Mouse (Mus musculus) layer of hippocampus, postnatal 14 days (tissue): Measurements from ENCODE around the gene Nkd2. TPM values are rescaled to one million over a fixed set of nuclear protein-coding genes. Genes with fewer than 3 reads are reported as not detected.
A peak's percentile ranks its signal among the peaks of the same experiment; 100 is the strongest.

Experiments
- DNase-seq, 2 experiments: peaks; one replicate each; pipeline ENCODE4 v3.0.0; 2021 to 2022; ENCODE audit warnings: low spot score in 2 of 2, mixed read lengths in 1 of 2
- total RNA-seq, 2 experiments: library from RNA; stranded (reverse); gene quantifications; 2 replicates each; pipeline ENCODE4 v1.2.3; 2021

The Nkd2 gene
- total RNA-seq, 2 experiments from 2014 or later, result 13.7 to 14.1 TPM

GRCm38 (mm10) chr13:73821251-73821650 is 26.2 kb downstream of the Nkd2 start:
- DNase-seq, result no peak

GRCm38 (mm10) chr13:73818921-73819320 is 28.5 kb downstream of the Nkd2 start:
- DNase-seq, result no peak

GRCm38 (mm10) chr13:73816338-73816737 is 31.1 kb downstream of the Nkd2 start:
- DNase-seq, result no peak

- no peak for DNase-seq
Measured at GRCm38 (mm10) chr13:73814181-73814580, 33.2 kb downstream of the Nkd2 start.

- no peak for DNase-seq
Measured at GRCm38 (mm10) chr13:73812936-73813335, 34.5 kb downstream of the Nkd2 start.

- DNase-seq, result no peak
Measured at GRCm38 (mm10) chr13:73804914-73805313, 42.5 kb downstream of the Nkd2 start.

GRCm38 (mm10) chr13:73803450-73804178 is 43.8 kb downstream of the Nkd2 start:
- peak; percentile 11 to 44 for DNase-seq

- peak; percentile 12 to 21 for DNase-seq
Measured at GRCm38 (mm10) chr13:73799110-73799509, 48.3 kb downstream of the Nkd2 start.

- DNase-seq, result no peak
Measured at GRCm38 (mm10) chr13:73793171-73793570, 54.3 kb downstream of the Nkd2 start.

GRCm38 (mm10) chr13:73792176-73792575 is 55.3 kb downstream of the Nkd2 start:
- no peak for DNase-seq

GRCm38 (mm10) chr13:73782486-73782885 is 64.9 kb downstream of the Nkd2 start:
- DNase-seq, result no peak

GRCm38 (mm10) chr13:73777578-73777977 is 69.9 kb downstream of the Nkd2 start:
- DNase-seq, result no peak

GRCm38 (mm10) chr13:73775786-73776185 is 71.6 kb downstream of the Nkd2 start:
- DNase-seq, result no peak

- peak in 1 of 2 experiments; percentile 22 for DNase-seq
Measured at GRCm38 (mm10) chr13:73773519-73774205, 73.8 kb downstream of the Nkd2 start.

- no peak for DNase-seq
Measured at GRCm38 (mm10) chr13:73772655-73773054, 74.8 kb downstream of the Nkd2 start.

GRCm38 (mm10) chr13:73771131-73771530 is 76.3 kb downstream of the Nkd2 start:
- no peak for DNase-seq

GRCm38 (mm10) chr13:73769916-73770682 is 77.3 kb downstream of the Nkd2 start:
- no peak for DNase-seq

Other genes starting within 250 kb of the Nkd2 start
- 100 to 1,000 TPM; 121 to 125 TPM for gene Clptm1l, start 243.6 kb downstream of the Nkd2 start, total RNA-seq
- 1 to 10 TPM; 2.6 to 4.4 TPM for gene Tert, start 220.7 kb downstream of the Nkd2 start, total RNA-seq
- not detected for gene Slc6a18, start 169.6 kb downstream of the Nkd2 start, total RNA-seq
- under 1 TPM in 1 of 2 experiments, not detected in 1; 0.44 TPM for gene Slc6a19, start 142.8 kb downstream of the Nkd2 start, total RNA-seq
- 1 to 10 TPM; 6.2 to 6.7 TPM for gene Slc12a7, start 114.5 kb downstream of the Nkd2 start, total RNA-seq
- gene Trip13, start 90.2 kb upstream of the Nkd2 start, total RNA-seq, result 1 to 10 TPM in 1 of 2 experiments, under 1 TPM in 1; 0.78 to 2.0 TPM
- 100 to 1,000 TPM; 102 to 103 TPM for gene Brd9, start 90.2 kb upstream of the Nkd2 start, total RNA-seq
- not detected for gene Zdhhc11, start 116.2 kb upstream of the Nkd2 start, total RNA-seq
- 100 to 1,000 TPM; 206 to 208 TPM for gene Tppp, start 161.8 kb upstream of the Nkd2 start, total RNA-seq
- 1 to 10 TPM; 1.7 to 2.2 TPM for gene Cep72, start 214.7 kb upstream of the Nkd2 start, total RNA-seq